In the genomic region with DNA sequence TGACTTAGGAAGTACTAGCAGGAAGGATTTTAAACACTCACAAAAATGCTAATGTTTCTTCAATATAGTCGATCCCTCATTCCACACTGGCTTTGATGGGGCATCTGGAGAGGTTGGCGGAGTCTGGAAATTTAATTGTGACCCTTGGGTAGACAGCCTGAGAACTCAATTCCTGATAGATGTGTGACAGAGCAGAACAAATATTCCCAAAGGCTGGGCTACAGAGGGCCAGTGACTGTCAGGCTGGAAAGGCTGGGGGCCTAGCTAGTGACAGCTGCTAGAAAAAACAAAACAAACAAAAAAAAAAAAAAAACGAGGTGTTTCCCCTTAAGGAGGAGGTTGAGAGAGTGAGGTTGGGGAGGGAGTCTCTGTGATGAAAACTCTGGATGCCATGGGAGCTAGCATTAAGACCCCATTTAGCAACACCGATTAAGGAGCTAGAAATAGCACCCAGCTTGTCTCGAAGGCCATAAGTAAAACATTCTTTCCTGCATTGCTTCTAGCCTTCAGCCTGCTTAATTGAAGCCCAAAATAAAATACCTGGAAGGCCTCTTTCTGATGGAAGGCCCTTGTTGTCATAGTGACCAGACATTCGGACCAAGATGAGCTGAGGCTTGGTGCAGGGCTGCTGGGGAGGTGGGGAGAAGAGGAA, we compare ENCODE assay signal across 12 mouse cellular contexts.
DNase-seq lines count a peak whose midpoint lies in the region; ATAC-seq and TF ChIP-seq lines count a peak whose summit lies in the region.
"Had no signal": no experiment of that assay in that cellular context is flagged by ENCODE, and none has a peak within 500 bp of the region (broad histone marks: within the 10 kb centered on the region; RNA-seq: fewer than 3 reads in every experiment).

No protein-coding gene starts in this region.

- DNase-seq in heart, embryonic 10.5 days (ENCODE audit: low spot score), result no peak
- DNase-seq in heart, adult 9 months (ENCODE audit: low spot score in 2 of 2), result no peak
- DNase-seq in neural tube, embryonic 11.5 days (ENCODE audit: low spot score), result no peak
- DNase-seq in neural tube, embryonic 10.5 days (ENCODE audit: extremely low spot score, low spot score), result no peak
- DNase-seq in stomach, postnatal 0 days (ENCODE audit: low spot score), result no peak
- DNase-seq in lung, postnatal 14 days, result no peak
- no peak for DNase-seq in lung, postnatal 10 days
- DNase-seq: liver, embryonic 13.5 days; right cerebral cortex, postnatal 25 days had no signal

- 36% methylated on average over 6 of the region's 6 CpGs for WGBS in heart, embryonic 10.5 days
- 35% methylated on average over 6 of the region's 6 CpGs for WGBS in neural tube, embryonic 11.5 days
- 41% methylated on average over 6 of the region's 6 CpGs for WGBS in limb, embryonic 13.5 days
- 45% methylated on average over 6 of the region's 6 CpGs for WGBS in stomach, postnatal 0 days

- H3K9me3 ChIP-seq in heart, embryonic 10.5 days, result no peaks in the 10 kb centered on the region
- no peaks in the 10 kb centered on the region for H3K9me3 ChIP-seq in neural tube, embryonic 11.5 days (ENCODE audit: control insufficient read depth, low read length)
- H3K9me3 ChIP-seq in limb, embryonic 13.5 days, result no peaks in the 10 kb centered on the region
- H3K9me3 ChIP-seq in stomach, postnatal 0 days (ENCODE audit: control insufficient read depth, low read length), result no peaks in the 10 kb centered on the region
- H3K9me3 ChIP-seq: G1E; liver, embryonic 13.5 days had no signal

- peak overlapping the region; percentile 84 for H3K27ac ChIP-seq in heart, embryonic 10.5 days
- peak overlapping the region; percentile 71; the same call in 1 of the 2 replicates for H3K27ac ChIP-seq in neural tube, embryonic 11.5 days (ENCODE audit: low read depth, low read length)
- 0 out of 2 replicates have a peak overlapping the region, but pooled peaks have one; percentile 4 for H3K27ac ChIP-seq in limb, embryonic 13.5 days
- no peak overlapping the region for H3K27ac ChIP-seq in stomach, postnatal 0 days (replicated peaks)
- H3K27ac ChIP-seq: left cerebral cortex, adult 2 months; liver, embryonic 13.5 days had no signal

- no peaks in the 10 kb centered on the region for H3K36me3 ChIP-seq in heart, embryonic 10.5 days
- H3K36me3 ChIP-seq in neural tube, embryonic 11.5 days (ENCODE audit: control insufficient read depth, insufficient read depth, low read length), result no peaks in the 10 kb centered on the region; the same call in 1 of the 2 replicates
- peaks cover 3% of the 10 kb centered on the region; the same call in 1 of the 2 replicates for H3K36me3 ChIP-seq in limb, embryonic 13.5 days
- H3K36me3 ChIP-seq in stomach, postnatal 0 days (ENCODE audit: control insufficient read depth, insufficient read depth, low read length), result no peaks in the 10 kb centered on the region
- H3K36me3 ChIP-seq: G1E; liver, embryonic 13.5 days had no signal

- no peaks in the 10 kb centered on the region for H3K27me3 ChIP-seq in heart, embryonic 10.5 days (ENCODE audit: insufficient read depth, poor library complexity, severe bottlenecking)
- no peaks in the 10 kb centered on the region for H3K27me3 ChIP-seq in neural tube, embryonic 11.5 days (ENCODE audit: control insufficient read depth, insufficient read depth, low read length)
- H3K27me3 ChIP-seq in limb, embryonic 13.5 days, result no peaks in the 10 kb centered on the region
- no peaks in the 10 kb centered on the region for H3K27me3 ChIP-seq in stomach, postnatal 0 days (ENCODE audit: control insufficient read depth, insufficient read depth, low read length)

- no peak for TF ChIP-seq CTCF in stomach, postnatal 0 days (IDR thresholded peaks at IDR 0.05; ENCODE audit: low read depth)

- no peak for TF ChIP-seq EP300 in stomach, postnatal 0 days (optimal IDR thresholded peaks at IDR 0.05)

- H3K4me2 ChIP-seq in neural tube, embryonic 11.5 days (ENCODE audit: low read depth), result no peak overlapping the region
- no peak overlapping the region for H3K4me2 ChIP-seq in limb, embryonic 13.5 days (replicated peaks)
- no peak overlapping the region for H3K4me2 ChIP-seq in stomach, postnatal 0 days (replicated peaks; ENCODE audit: low read depth)
- H3K4me2 ChIP-seq: liver, embryonic 13.5 days had no signal

- ATAC-seq in neural tube, embryonic 11.5 days (ENCODE audit: insufficient read depth, low FRiP score, low TSS enrichment), result no peak
- ATAC-seq in limb, embryonic 13.5 days (ENCODE audit: low FRiP score, low read depth), result no peak
- no peak for ATAC-seq in stomach, postnatal 0 days (ENCODE audit: low FRiP score, low TSS enrichment)

- H3K4me1 ChIP-seq in heart, embryonic 10.5 days, result peaks cover 86% of the 10 kb centered on the region
- H3K4me1 ChIP-seq in neural tube, embryonic 11.5 days (ENCODE audit: control insufficient read depth, insufficient read depth, low read length), result peaks cover 34% of the 10 kb centered on the region
- H3K4me1 ChIP-seq in limb, embryonic 13.5 days, result peaks cover 64% of the 10 kb centered on the region
- no peaks in the 10 kb centered on the region for H3K4me1 ChIP-seq in stomach, postnatal 0 days (replicated peaks; ENCODE audit: control insufficient read depth, insufficient read depth)
- H3K4me1 ChIP-seq: liver, embryonic 13.5 days had no signal

- H3K9ac ChIP-seq in neural tube, embryonic 11.5 days (ENCODE audit: low read length), result no peak overlapping the region
- no peak overlapping the region for H3K9ac ChIP-seq in limb, embryonic 13.5 days
- no peak overlapping the region for H3K9ac ChIP-seq in stomach, postnatal 0 days (ENCODE audit: low read length)
- H3K9ac ChIP-seq: liver, embryonic 13.5 days had no signal

- no peak overlapping the region for H3K4me3 ChIP-seq in heart, embryonic 10.5 days
- no peak overlapping the region for H3K4me3 ChIP-seq in neural tube, embryonic 11.5 days (ENCODE audit: low read depth, low read length)
- H3K4me3 ChIP-seq in limb, embryonic 13.5 days, result no peak overlapping the region
- no peak overlapping the region for H3K4me3 ChIP-seq in stomach, postnatal 0 days (ENCODE audit: low read depth, low read length)
- H3K4me3 ChIP-seq: left cerebral cortex, adult 2 months; liver, embryonic 13.5 days had no signal
